Mouse (Mus musculus) T-helper 1 cell (primary cell): ENCODE measurements at regions not wholly inside any gene's neighbourhood (a gene's known extent, or its start where the extent isn't known, plus 50 kb on each side); places are given as distances from the start of the nearest gene placed in this dataset.

Experiments
- in situ Hi-C: fragments of 300-600 bp; cut with MboI, MseI; formaldehyde crosslinking; loops from one replicate; pipeline ENCODE4 v1.15.1; 2025; ENCODE audit warnings: high pct_unique_total_duplicates

DNA sequence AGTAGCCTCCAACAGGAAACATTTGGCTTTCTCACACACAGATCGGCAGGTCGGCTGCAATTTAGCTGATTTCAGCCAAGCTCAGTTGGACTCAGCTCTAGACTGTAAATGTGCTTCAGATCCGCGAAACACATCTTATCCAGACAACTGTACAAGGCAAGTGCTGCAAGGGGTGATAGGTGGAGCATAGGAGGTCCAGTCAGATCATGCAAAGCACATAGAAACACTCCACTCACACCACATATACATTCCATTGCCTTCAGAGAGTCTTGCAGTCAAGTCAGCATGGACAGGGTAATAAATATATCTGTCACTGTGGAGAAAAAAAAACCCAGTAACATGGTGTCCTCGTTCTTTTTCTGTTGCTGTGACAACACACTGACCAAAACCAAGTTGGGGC is 160.3 kb downstream of the H2al1j start:
- in situ Hi-C loops = no loop called here

GRCm38 (mm10) chrX:11490146-11490693 is 162.6 kb downstream of the H2al1j start:
- in situ Hi-C loops = no loop called here

DNA sequence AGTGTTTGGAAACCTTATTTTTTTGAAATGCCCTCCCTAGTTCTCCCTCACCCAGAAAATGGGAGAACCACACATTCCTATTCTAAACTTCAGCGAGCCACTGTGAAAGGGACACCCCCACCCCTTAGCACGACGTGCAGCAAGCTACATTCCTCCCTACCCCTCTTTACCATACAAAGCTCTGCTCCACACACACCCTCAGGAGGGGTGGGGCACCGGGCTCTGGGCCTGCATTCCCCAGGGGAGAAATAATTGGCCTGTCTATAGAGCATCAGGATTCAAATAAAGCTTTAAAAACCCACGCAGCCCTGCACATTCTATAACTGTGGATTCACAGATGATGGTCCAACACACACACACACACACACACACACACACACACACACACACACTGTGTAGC is 163.6 kb downstream of the H2al1j start:
- in situ Hi-C loops = no loop called here

- in situ Hi-C loops = no loop called here
Measured at GRCm38 (mm10) chrX:11491676-11492391, 164.2 kb downstream of the H2al1j start.

DNA sequence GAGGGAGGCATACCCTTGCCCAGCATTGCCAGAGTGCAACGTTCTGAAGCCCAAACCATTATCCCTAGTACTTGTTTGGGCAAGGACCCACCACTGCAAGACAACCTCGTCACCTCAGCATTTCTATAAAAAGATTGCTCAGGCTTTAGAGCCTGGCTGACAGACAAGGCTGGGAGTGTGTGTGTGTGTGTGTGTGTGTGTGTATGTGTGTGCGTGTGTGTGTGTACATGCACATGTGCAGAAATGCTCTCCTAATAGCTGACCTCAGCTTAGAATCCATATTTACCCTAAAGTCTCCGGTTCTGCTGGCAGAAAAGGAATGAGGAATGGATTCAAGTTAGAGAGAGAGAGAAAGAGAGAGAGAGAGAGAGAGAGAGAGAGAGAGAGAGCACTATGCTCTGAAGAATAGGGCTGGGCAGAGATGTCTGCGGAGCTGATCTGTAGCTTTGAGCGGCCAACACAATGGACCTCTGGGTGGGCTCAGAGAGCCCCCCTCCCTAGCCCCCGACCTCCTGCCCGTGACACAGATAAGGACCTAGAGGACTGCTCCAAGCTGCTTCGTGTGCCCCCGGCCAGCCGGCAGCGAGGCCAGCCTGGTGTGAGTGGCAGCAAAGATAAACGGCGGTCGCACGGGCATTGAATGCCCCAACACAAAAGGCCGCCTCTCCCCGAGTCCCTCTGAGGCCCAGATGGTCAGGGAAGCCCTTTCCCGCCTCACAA is 166.1 kb downstream of the H2al1j start:
- in situ Hi-C loops = no loop called here

GRCm38 (mm10) chrX:11494246-11494630 is 166.6 kb downstream of the H2al1j start:
- in situ Hi-C loops = no loop called here

- in situ Hi-C loops = no loop called here
Measured at GRCm38 (mm10) chrX:11512439-11512838, 184.8 kb downstream of the H2al1j start.

- in situ Hi-C loops = no loop called here
Measured at GRCm38 (mm10) chrX:11512928-11513327, 185.3 kb downstream of the H2al1j start.

- in situ Hi-C loops = no loop called here
Measured at GRCm38 (mm10) chrX:11523791-11524190, 196.2 kb downstream of the H2al1j start.

DNA sequence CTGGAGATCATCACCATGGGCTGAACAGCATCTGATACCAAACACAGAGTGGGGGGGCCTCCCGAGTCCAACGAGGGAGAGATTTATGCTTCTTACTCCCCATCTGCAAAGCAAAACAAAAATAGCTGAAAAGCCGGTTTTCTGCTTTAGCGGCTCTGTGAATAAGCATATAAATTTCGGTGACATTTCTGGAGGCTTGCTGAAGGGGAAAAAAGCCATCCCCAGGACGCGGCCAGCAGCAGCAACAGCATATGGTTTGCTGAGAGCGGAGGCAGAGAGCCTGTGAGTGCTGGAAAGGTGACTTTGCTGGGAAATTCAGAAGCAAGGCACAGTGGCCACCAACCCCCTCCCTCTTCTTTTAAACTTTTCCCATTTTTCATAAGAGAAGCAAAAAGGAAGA is 197.7 kb downstream of the H2al1j start:
- in situ Hi-C loops = no loop called here

DNA sequence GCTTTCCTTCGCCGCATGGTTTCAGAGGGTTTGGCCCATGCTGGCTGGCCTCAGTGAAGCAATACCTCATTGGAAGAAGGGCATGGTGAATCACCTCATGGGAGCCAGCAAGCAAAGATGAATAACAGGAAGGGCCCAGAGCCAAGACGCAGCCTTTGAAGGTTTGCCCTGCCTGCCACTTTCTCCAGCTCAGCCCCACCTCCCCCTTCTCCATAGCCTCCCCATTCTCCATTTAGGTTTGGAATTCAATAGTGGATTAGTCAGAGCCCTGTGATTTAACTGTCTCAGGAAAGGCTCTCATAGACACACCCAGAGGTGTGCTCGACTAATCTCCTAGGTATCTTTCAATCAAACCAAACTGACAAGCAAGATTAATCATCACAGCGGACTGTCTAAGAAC is 201.0 kb downstream of the H2al1j start:
- in situ Hi-C loops = no loop called here

GRCm38 (mm10) chrX:11529221-11529620 is 201.6 kb downstream of the H2al1j start:
- in situ Hi-C loops = no loop called here

DNA sequence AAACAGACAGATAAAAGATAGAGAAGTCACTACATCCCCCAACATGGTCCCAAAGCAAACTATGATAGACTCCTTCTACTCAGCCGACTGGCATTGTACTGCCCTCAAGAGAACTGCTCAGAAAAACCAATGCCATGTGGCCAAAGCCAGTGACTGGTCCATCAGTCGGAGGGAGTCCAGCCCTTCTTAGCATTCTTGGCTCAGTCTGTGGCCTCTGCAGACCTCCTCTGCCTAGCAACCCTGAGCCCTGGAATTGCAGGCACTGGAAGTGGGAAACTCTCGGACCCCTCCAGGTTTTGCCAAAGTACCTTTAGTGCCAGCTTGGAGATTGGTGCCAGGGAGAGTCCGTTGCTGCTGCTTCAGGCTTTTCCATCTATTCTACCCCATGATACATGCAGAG is 205.2 kb downstream of the H2al1j start:
- in situ Hi-C loops = loop anchor here (10.0 kb wide), 1 partner anchor 1368 kb away; no protein-coding TSS in a partner anchor

GRCm38 (mm10) chrX:11533871-11534270 is 206.2 kb downstream of the H2al1j start:
- in situ Hi-C loops = loop anchor here (10.0 kb wide), 1 partner anchor 1369 kb away; no protein-coding TSS in a partner anchor

GRCm38 (mm10) chrX:11541011-11541410 is 213.4 kb downstream of the H2al1j start:
- in situ Hi-C loops = no loop called here

- in situ Hi-C loops = no loop called here
Measured at GRCm38 (mm10) chrX:11550164-11550851, 222.7 kb downstream of the H2al1j start.

DNA sequence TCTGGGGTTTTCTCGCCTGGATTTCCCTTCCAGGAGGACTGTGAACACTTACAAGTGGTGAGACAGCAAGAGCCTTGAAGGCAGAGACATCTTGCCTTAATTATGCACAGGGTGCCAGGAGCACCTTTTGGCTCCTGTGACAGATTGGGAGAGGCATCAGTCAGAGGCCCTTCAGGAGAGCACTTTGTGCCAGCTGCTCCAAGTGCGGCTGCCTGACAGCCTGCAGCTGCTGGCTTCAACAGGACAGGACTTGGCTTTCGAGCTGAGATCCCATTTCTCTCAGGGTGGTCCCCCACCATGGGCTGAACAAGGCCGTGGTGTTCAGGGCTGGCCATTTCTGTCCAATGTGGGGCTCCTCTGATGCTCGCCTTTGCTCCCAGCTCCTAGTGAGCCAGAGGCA is 224.6 kb downstream of the H2al1j start:
- in situ Hi-C loops = no loop called here

DNA sequence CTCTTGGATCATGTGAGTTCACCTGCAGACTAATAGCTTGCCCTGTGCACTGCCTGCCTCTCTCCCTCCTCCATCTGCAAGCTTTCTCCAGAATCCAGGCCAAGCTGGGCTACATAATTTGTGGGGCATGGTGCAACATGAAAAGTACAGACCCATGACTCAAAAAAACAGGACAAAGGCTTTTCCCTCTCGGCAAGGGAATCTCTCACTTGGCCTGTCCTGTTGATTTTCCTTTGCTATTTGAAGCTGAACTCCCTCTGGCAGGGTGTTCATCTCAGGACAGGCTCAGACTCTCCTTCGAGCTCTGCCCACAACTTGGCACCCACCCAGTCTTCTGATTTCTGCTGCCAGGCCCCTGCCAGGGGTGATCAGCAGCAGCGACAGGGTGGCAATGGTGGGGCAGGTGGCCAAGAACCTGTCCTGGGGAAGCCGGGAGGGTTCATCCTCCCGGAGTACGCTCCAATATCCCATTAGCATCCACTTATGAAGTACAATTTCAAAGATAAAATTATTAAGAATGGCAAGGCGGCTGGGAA is 227.5 kb downstream of the H2al1j start:
- in situ Hi-C loops = no loop called here

DNA sequence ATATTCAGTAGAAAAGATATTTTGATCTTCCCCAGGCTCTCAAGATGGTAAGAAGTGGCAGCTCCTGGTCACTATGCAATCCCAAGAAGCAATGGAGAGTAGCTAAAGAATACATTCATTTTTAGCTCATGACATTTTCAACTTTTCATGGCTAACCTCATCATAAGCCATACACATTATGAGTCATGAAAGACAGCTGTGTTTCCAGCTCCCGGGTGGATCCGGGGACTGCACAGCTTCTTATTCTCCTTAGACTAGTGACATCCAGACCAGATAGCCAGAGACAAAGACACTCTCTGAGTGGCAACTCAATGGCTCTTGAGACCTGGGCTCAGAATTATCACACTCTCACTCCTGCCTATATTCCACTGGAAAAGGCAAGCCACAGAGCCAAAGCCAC is 230.6 kb downstream of the H2al1j start:
- in situ Hi-C loops = no loop called here

GRCm38 (mm10) chrX:11560550-11561276 is 233.1 kb downstream of the H2al1j start:
- in situ Hi-C loops = no loop called here

DNA sequence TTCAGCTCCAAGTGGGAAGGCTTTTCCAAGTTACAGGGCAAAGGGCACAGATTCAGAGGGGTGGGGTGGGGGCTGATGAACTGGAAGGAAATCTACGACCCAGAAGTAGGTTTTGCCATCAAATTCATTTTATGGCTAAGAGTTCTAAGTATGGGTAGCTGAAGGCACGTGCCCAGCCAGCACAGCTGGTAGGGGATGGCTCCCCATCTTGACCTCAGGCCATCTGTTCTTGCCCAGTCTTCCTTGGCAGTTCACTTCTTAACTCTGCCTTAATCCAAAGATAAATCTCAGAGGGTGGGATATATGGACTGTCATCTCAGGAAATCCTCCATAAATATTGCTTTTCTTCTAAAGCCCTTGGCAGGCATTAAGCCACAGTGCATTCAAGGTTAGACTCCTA is 238.3 kb downstream of the H2al1j start:
- in situ Hi-C loops = no loop called here
